Mouse (Mus musculus) gonadal fat pad, adult 2 months (tissue): ENCODE measurements around the gene Trim15. TPM values are rescaled to one million over a fixed set of nuclear protein-coding genes. Genes with fewer than 3 reads are reported as not detected.
"Not testable (repeated sequence)": the region's sequence is repeated elsewhere in the genome, so short reads cannot be mapped to it uniquely, and the experiment has no call there.

Experiments
- DNase-seq: peaks from one replicate; pipeline ENCODE4 v3.0.0-alpha.2; 2012; ENCODE audit warnings: low read depth
- polyA plus RNA-seq: library from polyadenylated mRNA; depleted of rRNA; stranded (reverse); fragments of >200 nt; gene quantifications from 2 replicates; pipeline ENCODE4 v1.2.3, GENCODE M21; 2012; rRNA removed

The Trim15 gene
- polyA plus RNA-seq, 1 experiment, result not detected

DNA sequence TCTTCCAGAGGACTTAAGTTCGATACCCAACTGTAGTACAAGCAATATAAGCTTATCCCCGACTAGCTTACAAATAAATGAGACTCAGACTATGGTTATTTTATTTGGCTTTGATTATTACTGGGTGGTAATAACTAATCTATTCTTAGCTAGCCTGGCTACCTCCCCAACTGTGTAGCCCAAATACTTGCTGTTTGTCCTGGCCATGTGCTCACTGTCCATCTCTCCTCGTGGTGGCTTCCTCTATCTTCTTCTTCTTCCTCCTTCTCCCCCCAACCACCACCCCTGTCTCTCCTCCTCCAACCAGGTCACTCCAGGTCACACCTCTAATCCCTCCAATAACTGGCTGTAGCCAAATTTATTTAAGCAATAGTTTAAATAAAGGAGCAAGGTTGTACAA is 36.5 kb downstream of the Trim15 start:
- no peak for DNase-seq

DNA sequence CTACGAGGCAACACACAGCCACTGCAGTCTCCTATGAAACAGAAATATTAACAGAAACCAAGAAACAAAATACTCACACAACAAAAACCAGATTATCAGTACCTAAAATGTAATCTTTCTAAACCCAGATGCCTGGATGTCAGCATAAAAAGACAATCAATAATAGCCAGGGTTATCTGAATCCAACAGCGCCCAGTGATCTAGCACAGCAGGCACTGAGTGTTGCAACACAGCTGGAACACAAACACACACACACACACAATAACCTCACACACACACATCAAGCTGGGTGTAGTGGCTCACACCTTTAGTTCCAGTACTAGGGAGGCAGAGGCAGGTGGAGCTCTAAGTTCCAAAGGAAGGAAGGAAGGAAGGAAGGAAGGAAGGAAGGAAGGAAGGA is 38.5 kb downstream of the Trim15 start:
- DNase-seq, result no peak

DNA sequence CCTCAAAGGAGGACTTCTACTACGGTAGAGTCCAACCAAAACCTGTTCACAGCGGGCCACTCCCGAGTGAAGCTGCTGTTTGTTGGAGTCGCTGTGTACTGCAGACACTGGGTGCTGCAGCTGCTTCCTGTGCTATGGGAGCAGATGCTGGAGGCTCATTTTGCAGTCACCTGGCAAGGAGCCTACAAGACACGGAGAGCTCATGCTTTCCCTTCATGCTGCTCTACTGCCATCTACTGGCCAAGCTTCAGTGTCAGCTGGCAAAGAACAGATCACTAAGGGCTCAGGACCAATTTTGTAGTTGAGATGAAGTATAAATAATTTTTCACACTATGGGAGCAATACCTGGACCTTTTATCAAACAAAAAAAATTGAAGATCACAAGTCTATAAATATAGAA is 41.0 kb downstream of the Trim15 start:
- not testable (repeated sequence) for DNase-seq

DNA sequence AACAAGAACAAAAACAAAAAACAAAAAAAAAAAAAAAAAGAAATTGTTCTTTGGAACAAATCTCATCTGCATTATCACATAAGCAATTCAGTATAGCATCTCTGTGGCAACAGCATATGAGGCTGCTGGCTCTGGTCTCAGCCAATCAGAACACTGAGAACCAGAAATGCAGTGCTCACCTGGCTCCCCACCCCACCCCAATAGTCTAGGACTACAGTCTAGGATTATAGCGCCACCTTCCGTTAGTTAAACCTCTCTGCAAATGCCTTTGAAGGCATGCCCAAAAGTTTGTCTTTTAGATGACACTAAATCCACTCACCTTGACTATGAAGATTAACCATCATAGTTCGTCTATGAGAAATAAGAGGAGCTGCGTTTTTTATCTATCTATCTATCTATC is 41.5 kb downstream of the Trim15 start:
- DNase-seq, result no peak

DNA sequence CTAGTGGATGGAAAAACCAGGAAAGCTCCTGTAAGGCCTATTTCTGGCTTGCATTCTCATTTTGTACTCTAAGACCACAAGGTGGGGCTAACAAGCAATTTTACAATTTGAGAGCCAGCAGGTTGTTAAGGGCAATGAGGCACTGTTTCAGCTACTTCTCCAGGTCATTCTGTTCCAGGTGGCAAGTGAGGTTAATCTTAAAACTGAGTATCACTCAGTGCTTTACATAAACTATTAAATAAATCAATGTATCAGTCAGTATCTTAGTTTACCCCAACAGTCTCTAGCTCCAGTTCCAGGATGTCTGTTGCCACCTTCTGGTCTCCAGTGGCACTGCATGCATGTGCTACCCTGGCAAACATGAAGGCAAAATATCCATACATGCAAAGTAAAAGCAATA is 43.0 kb downstream of the Trim15 start:
- no peak for DNase-seq

- DNase-seq, result no peak
Measured at GRCm38 (mm10) chr17:36811871-36812270, 55.1 kb downstream of the Trim15 start, which contains the start of gene H2-M10.6. Gene H2-M10.6, plus strand, starts transcription at chr17:36812171.

Other genes with a start within 250 kb of the Trim15 start
- 0.29 and 0.45 TPM in 2 replicates for gene H2-M9, start 224.5 kb downstream of the Trim15 start, polyA plus RNA-seq
- not detected in 2 replicates for gene H2-M1, start 195.0 kb downstream of the Trim15 start, polyA plus RNA-seq
- not detected in 2 replicates for gene H2-M10.5, start 94.3 kb downstream of the Trim15 start, polyA plus RNA-seq
- not detected in 2 replicates for gene H2-M10.6, start 55.0 kb downstream of the Trim15 start, polyA plus RNA-seq
- gene Trim26, start 30.1 kb downstream of the Trim15 start, polyA plus RNA-seq, result 39.2 and 43.9 TPM in 2 replicates
- gene Trim10, start 2.4 kb upstream of the Trim15 start, polyA plus RNA-seq, result 0.13 and 0.27 TPM in 2 replicates
- not detected in 2 replicates for gene Trim40, start 22.9 kb upstream of the Trim15 start, polyA plus RNA-seq
- gene Trim31, start 30.9 kb upstream of the Trim15 start, polyA plus RNA-seq, result 0.04 TPM in 1 of 2 replicates, not detected in the other
- gene Rnf39, start 75.7 kb upstream of the Trim15 start, polyA plus RNA-seq, result 1.1 TPM in 2 replicates
- 39.7 and 48.5 TPM in 2 replicates for gene Ppp1r11, start 84.5 kb upstream of the Trim15 start, polyA plus RNA-seq
- 26.1 and 32.9 TPM in 2 replicates for gene Znrd1, start 91.3 kb upstream of the Trim15 start, polyA plus RNA-seq
- gene Znrd1as, start 91.4 kb upstream of the Trim15 start, polyA plus RNA-seq, result 2.5 and 4.5 TPM in 2 replicates
- not detected in 2 replicates for gene 2410137M14Rik, start 114.0 kb upstream of the Trim15 start, polyA plus RNA-seq
- gene H2-M5, start 122.3 kb upstream of the Trim15 start, polyA plus RNA-seq, result 0.16 and 0.18 TPM in 2 replicates
- gene Zfp57, start 134.0 kb upstream of the Trim15 start, polyA plus RNA-seq, result 4.5 and 4.7 TPM in 2 replicates
- gene Mog, start 156.2 kb upstream of the Trim15 start, polyA plus RNA-seq, result not detected in 2 replicates
- 17.3 and 21.3 TPM in 2 replicates for gene Gabbr1, start 178.8 kb upstream of the Trim15 start, polyA plus RNA-seq
- gene Olfr90, start 221.3 kb upstream of the Trim15 start, polyA plus RNA-seq, result not detected in 2 replicates
- not detected in 2 replicates for gene Olfr91, start 231.1 kb upstream of the Trim15 start, polyA plus RNA-seq